Mouse (Mus musculus) ES-Bruce4 (cell line): ENCODE results near the gene Uox. TPM values are rescaled to one million over a fixed set of nuclear protein-coding genes. Genes with fewer than 3 reads are reported as not detected.

Experiments
- H3K27ac ChIP-seq: 2 replicates; pipeline ENCODE4 v1.5.1; 2012; ENCODE audit warnings: low read length, inconsistent platforms; ENCODE audit not compliant: insufficient read depth
- H3K27me3 ChIP-seq: 2 replicates; pipeline ENCODE4 v1.6.1; 2012; ENCODE audit warnings: mild to moderate bottlenecking, low read length, inconsistent platforms; ENCODE audit not compliant: control insufficient read depth, poor library complexity, insufficient read depth, severe bottlenecking
- H3K36me3 ChIP-seq: 2 replicates; pipeline ENCODE4 v1.6.1; 2012; ENCODE audit warnings: inconsistent platforms, mild to moderate bottlenecking, low read length, moderate library complexity; ENCODE audit not compliant: control insufficient read depth, poor library complexity, insufficient read depth, severe bottlenecking
- H3K4me1 ChIP-seq: one replicate; pipeline ENCODE4 v1.8.1; 2011; ENCODE audit warnings: low read length; ENCODE audit not compliant: control insufficient read depth, insufficient read depth
- H3K4me3 ChIP-seq: 2 replicates; pipeline ENCODE4 v1.5.1; 2011; ENCODE audit warnings: low read depth, mild to moderate bottlenecking, low read length
- H3K9ac ChIP-seq: 2 replicates; pipeline ENCODE4 v1.6.1; 2012; ENCODE audit warnings: low read depth, mild to moderate bottlenecking, inconsistent platforms; ENCODE audit not compliant: poor library complexity, severe bottlenecking
- H3K9me3 ChIP-seq: replicated peaks from 2 replicates; pipeline ENCODE4 v1.6.1; 2012; ENCODE audit warnings: mild to moderate bottlenecking, low read length, inconsistent platforms; ENCODE audit not compliant: control insufficient read depth, poor library complexity, insufficient read depth, severe bottlenecking
- CTCF ChIP-seq: IDR thresholded peaks from one replicate; pipeline ENCODE4 v1.8.1; 2011; ENCODE audit warnings: low read depth, low read length
- EP300 ChIP-seq: IDR thresholded peaks from 2 replicates; pipeline ENCODE4 v1.6.1; 2011; ENCODE audit warnings: low read depth, low read length; ENCODE audit not compliant: insufficient read depth
- POLR2A ChIP-seq: IDR thresholded peaks from one replicate; pipeline ENCODE4 v1.8.1; 2011; ENCODE audit warnings: low read length; ENCODE audit not compliant: insufficient read depth
- polyA plus RNA-seq: library from polyadenylated mRNA; stranded (reverse); fragments of >200 nt; gene quantifications from 2 replicates; pipeline ENCODE4 v1.2.4, GENCODE M21; 2011; ENCODE audit warnings: low read depth; ENCODE audit not compliant: missing spikeins, insufficient read depth, insufficient read length

Uox gene
- polyA plus RNA-seq, 1 experiment, result not detected

- no peak overlapping the region for H3K4me3 ChIP-seq
- H3K27me3 ChIP-seq, result no peaks in the 10 kb centered on the region
- H3K9ac ChIP-seq, result no peak overlapping the region
- no peaks in the 10 kb centered on the region for H3K4me1 ChIP-seq
- TF ChIP-seq EP300, result no peak
- TF ChIP-seq CTCF, result peak; percentile 18
- no peaks in the 10 kb centered on the region for H3K9me3 ChIP-seq
- no peaks in the 10 kb centered on the region for H3K36me3 ChIP-seq
- no peak overlapping the region for H3K27ac ChIP-seq
These were observed 5.8 kb upstream of the Uox start for GRCm38 (mm10) chr3:146564268-146565064.

DNA sequence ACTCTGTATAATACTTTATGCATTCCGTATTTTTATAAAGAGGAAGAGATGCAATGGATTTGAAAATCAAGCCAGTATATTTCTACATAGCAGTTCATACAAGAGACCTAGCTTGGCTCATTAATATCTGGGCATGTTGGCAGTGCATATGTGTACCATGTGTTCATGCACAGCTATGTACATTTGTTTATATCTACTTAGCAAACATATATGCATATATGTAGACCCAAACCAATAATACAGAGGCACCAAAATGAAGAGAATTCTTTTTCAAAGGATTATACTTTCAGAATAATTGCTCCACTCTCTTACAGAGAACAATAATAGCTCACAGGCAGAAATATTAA is 5.2 kb upstream of the Uox start:
- Histone ChIP-seq H3K36me3 (no peaks in the 10 kb centered on the region), H3K27ac (no peak overlapping the region), H3K9me3 (no peaks in the 10 kb centered on the region), H3K9ac (no peak overlapping the region), H3K4me1 (no peaks in the 10 kb centered on the region), H3K27me3 (no peaks in the 10 kb centered on the region), H3K4me3 (no peak overlapping the region)
- TF ChIP-seq POLR2A (no peak), CTCF (no peak), EP300 (no peak)

DNA sequence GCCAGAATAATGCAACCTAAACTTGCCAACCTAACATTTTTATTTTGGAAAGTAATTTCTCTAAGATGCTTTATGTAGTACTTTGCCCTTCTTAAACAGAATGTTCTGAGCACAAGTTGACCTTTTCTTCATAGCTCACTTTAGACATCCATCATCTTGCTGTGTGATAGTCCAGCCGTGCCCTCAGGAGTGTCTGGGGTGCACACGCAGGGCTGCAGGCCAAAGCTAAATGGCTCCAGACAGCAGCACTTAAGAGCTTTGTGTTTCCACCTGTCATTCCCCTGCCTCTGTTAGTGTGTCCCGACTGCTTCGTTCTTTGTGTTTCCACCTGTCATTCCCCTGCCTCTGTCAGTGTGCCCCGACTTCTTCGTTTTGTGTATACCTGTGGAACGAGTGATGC is 2.9 kb upstream of the Uox start:
- Histone ChIP-seq H3K27ac (no peak overlapping the region), H3K9me3 (no peaks in the 10 kb centered on the region), H3K27me3 (no peaks in the 10 kb centered on the region), H3K9ac (no peak overlapping the region), H3K4me1 (no peaks in the 10 kb centered on the region), H3K36me3 (no peaks in the 10 kb centered on the region), H3K4me3 (no peak overlapping the region)
- TF ChIP-seq EP300 (no peak), CTCF (no peak), POLR2A (no peak)

DNA sequence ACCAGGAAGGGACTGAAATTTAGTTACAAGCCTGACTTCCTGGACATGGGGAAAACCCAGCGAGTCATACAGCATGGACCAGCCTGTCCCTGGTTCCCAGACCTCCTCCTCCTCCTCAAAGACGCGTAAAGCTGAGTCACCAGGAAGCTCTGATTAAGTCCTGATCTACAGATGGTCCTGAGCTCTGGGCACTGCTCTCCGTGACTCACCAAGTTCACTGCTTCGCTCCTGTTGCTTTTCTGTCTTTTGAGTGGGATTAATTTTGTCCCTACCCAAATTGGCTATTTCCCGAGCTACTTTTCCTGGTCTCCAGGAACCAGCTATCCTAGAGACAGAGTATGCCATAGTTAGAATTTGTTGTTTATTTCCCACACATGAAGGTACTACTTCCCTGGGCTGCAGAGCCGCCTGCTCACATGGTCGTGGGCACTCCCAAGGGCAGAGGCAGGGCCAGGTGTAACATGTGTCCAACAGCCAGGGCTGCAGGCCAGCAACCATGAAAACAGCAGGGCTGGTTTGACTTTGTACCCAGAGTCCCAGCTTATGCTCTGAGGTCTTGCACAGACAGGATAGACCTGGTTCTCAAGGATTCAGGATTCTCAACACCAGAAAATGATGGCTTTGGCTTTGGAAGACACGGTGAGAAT is 2.2 kb upstream of the Uox start:
- no peak overlapping the region for H3K4me3 ChIP-seq
- H3K27ac ChIP-seq, result no peak overlapping the region
- no peak overlapping the region for H3K9ac ChIP-seq
- TF ChIP-seq EP300 (no peak), POLR2A (no peak), CTCF (no peak)
- no peaks in the 10 kb centered on the region for H3K9me3 ChIP-seq
- no peaks in the 10 kb centered on the region for H3K4me1 ChIP-seq
- no peaks in the 10 kb centered on the region for H3K36me3 ChIP-seq
- H3K27me3 ChIP-seq, result no peaks in the 10 kb centered on the region

DNA sequence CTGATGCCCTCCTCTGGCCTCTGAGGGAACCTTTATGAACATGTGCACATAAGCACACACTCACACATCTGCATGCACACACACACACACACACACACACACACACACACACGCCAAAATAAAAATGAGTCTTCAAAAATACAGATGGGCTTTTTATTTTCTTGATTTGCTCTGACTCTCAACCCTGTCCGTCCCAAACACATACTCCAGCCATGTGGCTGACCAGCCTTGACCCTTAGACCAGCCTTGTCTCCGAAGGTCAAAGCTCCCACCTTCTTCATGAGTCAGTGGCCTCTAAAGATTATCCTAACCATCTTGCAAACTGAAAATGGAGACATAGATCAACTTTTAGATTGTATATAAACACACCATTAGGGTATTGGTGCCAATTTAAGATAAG is 632 bp upstream of the Uox start:
- Histone ChIP-seq H3K9me3 (no peaks in the 10 kb centered on the region), H3K4me1 (no peaks in the 10 kb centered on the region), H3K4me3 (no peak overlapping the region), H3K27me3 (no peaks in the 10 kb centered on the region), H3K9ac (no peak overlapping the region), H3K36me3 (no peaks in the 10 kb centered on the region), H3K27ac (no peak overlapping the region)
- TF ChIP-seq CTCF, result no peak
- TF ChIP-seq EP300, result no peak
- no peak for TF ChIP-seq POLR2A

GRCm38 (mm10) chr3:146570939-146571338 is 713 bp downstream of the Uox start:
- Histone ChIP-seq H3K36me3 (no peaks in the 10 kb centered on the region), H3K4me3 (no peak overlapping the region), H3K27ac (no peak overlapping the region), H3K9ac (no peak overlapping the region), H3K4me1 (no peaks in the 10 kb centered on the region), H3K27me3 (no peaks in the 10 kb centered on the region), H3K9me3 (no peaks in the 10 kb centered on the region)
- TF ChIP-seq EP300, result no peak
- TF ChIP-seq CTCF, result no peak
- no peak for TF ChIP-seq POLR2A
